Mouse (Mus musculus): Measurements from ENCODE around the gene Csnk1g2.

The Csnk1g2 gene

DNA sequence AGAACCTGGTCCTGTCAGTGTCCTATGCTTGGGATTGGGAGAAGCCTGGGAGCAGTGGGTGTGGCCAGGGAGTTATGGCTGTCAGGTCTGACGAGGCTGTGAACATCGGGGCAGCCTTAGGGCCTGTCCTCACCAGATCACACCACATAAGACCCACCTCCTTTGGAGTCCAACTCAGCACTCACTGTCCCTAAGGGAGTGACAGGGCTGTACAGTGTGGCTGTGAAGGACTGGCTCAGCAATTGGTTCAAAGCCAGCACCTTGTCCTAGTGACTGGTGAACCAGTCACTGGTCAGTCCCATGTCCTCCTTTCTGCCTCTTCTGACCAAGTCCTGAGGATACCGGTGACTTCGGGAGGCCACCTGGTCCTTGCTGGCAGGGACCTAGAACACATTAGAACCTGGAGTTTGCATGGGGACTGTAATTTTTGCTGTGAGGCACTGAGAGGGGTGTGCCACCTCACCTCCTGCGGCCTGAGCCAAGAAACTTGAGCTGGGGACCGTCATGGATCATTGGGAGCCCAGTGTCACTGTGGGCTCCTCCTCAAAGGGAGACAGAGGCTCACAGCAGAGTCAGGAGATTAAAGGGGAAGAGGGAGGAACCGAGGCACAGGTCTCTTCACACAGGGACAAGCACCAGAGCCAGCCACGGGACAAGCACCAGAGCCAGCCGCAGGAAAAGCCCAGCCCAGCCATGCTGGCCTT lies 57.1 kb downstream of the Csnk1g2 start:
- peak; percentile 51 to 57 for DNase-seq (ENCODE audit: low spot score in 2 of 2)

DNA sequence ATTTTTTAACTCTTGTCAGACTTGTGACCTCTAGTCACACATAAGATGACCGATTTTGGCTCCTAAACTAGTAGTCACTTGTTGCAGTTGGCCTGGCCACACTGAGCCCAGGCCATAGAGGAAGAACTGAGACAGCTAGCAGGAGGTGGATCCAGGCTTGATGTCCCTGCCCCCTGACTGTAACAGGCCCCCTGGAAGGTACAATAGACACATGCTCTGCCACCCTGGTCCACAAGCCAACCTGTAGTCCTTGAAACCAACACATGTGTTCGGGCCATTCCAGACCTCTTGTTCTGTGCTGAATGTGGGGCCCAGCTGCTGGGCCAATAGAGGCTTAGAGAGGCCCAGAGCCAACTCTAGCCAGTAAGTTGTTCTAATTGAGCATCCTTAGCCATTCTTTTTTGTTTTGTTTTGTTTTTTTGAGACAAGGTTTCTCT lies 57.6 kb downstream of the Csnk1g2 start:
- DNase-seq (ENCODE audit: low spot score in 2 of 2), result no peak

DNA sequence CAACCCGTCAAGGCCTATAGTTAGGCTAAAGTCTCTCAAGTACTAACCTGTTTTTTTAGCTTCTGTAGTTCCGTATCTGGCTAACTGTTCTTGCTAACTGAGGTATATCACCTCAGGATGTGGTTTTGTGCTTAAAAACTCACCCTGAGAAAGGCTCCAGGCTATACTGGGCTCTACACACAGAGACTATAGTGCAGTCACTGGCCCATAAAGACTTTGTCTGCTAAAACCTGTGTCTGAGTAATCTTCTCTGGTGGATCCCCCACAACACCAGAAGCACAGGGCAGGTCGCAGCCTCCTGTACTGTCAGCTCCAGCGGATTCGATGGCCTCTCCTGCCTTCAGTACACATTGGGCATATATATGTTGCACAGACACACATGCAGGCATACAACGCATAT lies 59.4 kb downstream of the Csnk1g2 start:
- DNase-seq (ENCODE audit: low spot score in 2 of 2), result peak in 1 of 2 experiments; percentile 48

DNA sequence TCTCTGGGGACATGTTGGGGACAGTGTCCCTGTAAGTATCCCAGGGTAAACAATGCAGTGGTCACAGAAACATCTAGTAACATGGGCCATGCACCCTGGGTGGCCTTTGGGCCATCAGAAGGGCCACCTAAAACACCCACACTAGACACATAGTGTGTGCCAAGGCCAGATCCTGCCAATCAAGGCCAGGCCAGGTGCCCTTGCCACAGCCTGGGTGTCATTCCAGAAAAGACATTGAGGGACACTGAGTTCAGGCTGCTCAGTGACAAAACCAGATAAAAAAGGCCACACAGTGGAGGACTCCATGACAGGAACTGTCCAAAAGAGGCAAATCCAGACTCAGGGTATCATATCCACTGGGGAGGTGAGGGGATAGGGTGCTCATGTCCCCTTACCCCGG lies 61.0 kb downstream of the Csnk1g2 start:
- DNase-seq (ENCODE audit: low spot score in 2 of 2), result no peak

DNA sequence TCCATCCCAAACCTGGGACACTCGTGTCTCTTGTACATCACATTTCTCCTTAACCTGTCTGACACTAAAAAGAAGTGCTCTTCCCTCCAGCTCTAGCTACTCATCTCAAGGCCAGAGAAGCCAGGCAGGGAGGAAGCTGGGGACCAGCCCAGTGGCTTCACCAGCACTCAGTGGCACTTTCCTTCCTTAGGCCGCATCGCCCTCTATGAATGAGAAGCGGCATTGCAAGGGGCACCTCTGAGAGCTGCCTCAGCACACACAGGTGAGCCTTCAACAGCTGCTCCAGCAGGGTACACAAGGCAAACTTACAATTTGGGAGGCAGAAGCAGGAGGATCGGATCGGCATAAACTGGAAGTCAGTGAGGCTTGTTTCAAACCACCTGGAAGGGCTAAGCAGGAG lies 61.6 kb downstream of the Csnk1g2 start:
- peak; percentile 88 to 90 for DNase-seq (ENCODE audit: low spot score in 2 of 2)

DNA sequence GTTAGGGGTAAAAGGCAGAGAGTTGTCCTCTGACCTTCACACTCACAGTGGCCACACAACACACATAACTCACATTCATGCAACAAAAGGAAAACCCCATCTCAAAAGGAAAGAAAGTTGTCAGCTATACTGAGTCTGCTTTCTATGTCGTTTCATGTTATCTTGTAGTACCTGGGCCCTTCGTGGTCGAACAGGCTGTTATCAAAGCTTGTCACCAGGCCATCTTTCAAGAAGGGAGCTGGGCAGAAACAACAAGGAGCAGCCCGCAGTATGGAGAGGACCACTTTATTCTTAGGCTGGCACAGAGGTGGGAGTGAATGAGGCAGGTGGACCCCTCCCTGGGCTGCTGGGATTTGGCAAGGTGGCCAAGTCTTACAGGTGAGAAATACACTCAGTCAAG lies 62.3 kb downstream of the Csnk1g2 start:
- DNase-seq (ENCODE audit: low spot score in 2 of 2), result peak; percentile 48 to 50

DNA sequence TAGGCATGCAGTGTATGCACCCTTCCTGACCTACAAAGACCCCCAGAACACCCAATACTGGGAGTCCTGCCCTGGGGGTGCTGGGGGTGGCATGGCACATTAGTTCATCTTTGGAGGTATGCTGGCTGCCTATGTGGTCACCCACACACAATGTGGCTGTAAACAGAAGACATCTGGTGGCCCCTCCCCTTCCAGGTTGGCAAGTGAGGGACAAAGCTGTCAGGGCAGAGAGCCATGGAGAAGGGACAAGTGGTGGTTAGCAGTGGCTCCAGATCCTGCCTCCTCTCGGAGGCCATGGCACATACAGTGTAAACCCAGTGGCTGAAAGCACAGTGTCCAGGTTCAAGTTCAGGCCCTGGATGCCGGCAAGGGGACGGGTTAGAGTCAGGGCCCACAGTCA lies 64.0 kb downstream of the Csnk1g2 start:
- no peak for DNase-seq (ENCODE audit: low spot score in 2 of 2)

DNA sequence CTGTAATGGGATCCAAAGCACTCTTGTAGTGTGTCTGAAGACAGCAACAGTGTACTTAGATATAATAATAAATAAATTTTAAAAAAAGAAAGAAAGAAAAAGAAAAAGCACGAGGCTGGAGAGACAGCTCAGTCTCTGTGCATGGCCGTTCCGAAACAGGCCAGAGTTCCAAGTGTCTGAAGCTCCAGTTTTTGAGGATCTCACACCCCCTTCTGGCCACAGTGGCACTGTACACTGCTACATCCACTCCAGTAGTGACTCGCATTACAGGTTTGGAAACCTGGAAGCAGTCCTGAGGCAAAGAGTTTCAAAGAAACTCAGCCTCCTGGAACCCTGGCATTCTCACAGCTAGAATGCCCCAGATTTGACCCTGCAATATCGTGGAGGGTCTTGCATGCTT lies 65.2 kb downstream of the Csnk1g2 start:
- peak in 1 of 2 experiments; percentile 83 for DNase-seq (ENCODE audit: low spot score in 2 of 2)

All from spleen, postnatal 10 days (tissue).